Mouse (Mus musculus) kidney, embryonic 15.5 days (tissue): ENCODE data around the gene Spag8. TPM values are rescaled to one million over a fixed set of nuclear protein-coding genes. Genes with fewer than 3 reads are reported as not detected.

ENCODE experiments used
- ATAC-seq: fragments of 200-750 bp; cut with Nextera tagmentation; replicated peaks from 2 replicates; pipeline ENCODE4 v1.8.0; 2017; ENCODE audit warnings: moderate TSS enrichment; ENCODE audit not compliant: low FRiP score
- H3K27ac ChIP-seq: fragments of 300-500 bp; sonication (generic); 2 replicates; pipeline ENCODE4 v1.5.1; 2015; ENCODE audit warnings: mild to moderate bottlenecking, inconsistent platforms
- H3K27me3 ChIP-seq: fragments of 300-500 bp; sonication (generic); 2 replicates; pipeline ENCODE4 v1.6.1; 2015; ENCODE audit warnings: inconsistent platforms
- H3K36me3 ChIP-seq: fragments of 300-500 bp; sonication (generic); 2 replicates; pipeline ENCODE4 v1.6.1; 2015; ENCODE audit warnings: inconsistent platforms
- H3K4me1 ChIP-seq: fragments of 300-500 bp; sonication (generic); 2 replicates; pipeline ENCODE4 v1.6.1; 2015; ENCODE audit warnings: inconsistent platforms
- H3K4me2 ChIP-seq: fragments of 300-500 bp; sonication (generic); 2 replicates; pipeline ENCODE4 v1.6.1; 2015; ENCODE audit warnings: moderate library complexity, mild to moderate bottlenecking, inconsistent platforms
- H3K4me3 ChIP-seq: fragments of 300-500 bp; sonication (generic); replicated peaks from 2 replicates; pipeline ENCODE4 v1.5.1; 2015; ENCODE audit warnings: mild to moderate bottlenecking, inconsistent platforms
- H3K9ac ChIP-seq: fragments of 300-500 bp; sonication (generic); 2 replicates; pipeline ENCODE4 v1.6.1; 2015; ENCODE audit warnings: mild to moderate bottlenecking, inconsistent platforms
- H3K9me3 ChIP-seq: fragments of 300-500 bp; sonication (generic); replicated peaks from 2 replicates; pipeline ENCODE4 v1.6.1; 2016; ENCODE audit warnings: inconsistent platforms
- WGBS: fragments of 180-500 bp; shearing (Covaris S2); methylation state at CpG from one replicate; pipeline ENCODE4 v1.1.7; 2015; ENCODE audit warnings: mixed read lengths; 5-methylcytosine and 5-hydroxymethylcytosine counted together
- polyA plus RNA-seq: library from polyadenylated mRNA; unstranded; fragments of >200 nt; fragmentation: Nextera tagmentation; extraction: Ambion mirVana; gene quantifications from 2 replicates; pipeline ENCODE4 v1.2.1, GENCODE M21; 2015

Gene Spag8
- polyA plus RNA-seq, 1 experiment from 2014 or later = 1.4 TPM

DNA sequence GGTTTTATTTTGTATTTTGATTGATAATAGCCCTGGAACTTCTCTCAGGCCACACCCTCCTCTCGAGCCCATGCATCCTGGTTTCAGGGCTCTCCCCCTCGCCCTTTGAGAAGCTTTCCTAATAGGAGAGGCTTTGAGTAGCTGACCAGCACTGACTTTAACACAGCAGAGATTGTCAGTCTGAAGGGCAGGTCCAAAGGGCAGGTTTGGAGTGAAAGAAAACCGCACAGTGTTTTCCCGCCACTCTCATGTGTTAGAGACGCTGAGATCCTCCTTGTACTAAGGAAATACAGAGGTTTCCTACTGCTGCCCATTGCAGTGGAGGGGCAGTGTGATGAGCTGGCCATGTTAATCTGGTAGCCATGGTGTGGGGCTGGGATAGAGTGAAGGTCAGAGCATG lies 21.6 kb upstream of the Spag8 start:
- Histone ChIP-seq H3K4me1 (peaks cover 9% of the 10 kb centered on the region), H3K36me3 (0 out of 2 replicates have a peak, but pooled peaks cover 12% of the 10 kb centered on the region), H3K9ac (no peak overlapping the region), H3K27me3 (no peaks in the 10 kb centered on the region), H3K4me3 (no peak overlapping the region), H3K27ac (no peak overlapping the region), H3K9me3 (no peaks in the 10 kb centered on the region), H3K4me2 (no peak overlapping the region)
- no peak for ATAC-seq
- WGBS = 69% methylated on average over 5 of the region's 5 CpGs

DNA sequence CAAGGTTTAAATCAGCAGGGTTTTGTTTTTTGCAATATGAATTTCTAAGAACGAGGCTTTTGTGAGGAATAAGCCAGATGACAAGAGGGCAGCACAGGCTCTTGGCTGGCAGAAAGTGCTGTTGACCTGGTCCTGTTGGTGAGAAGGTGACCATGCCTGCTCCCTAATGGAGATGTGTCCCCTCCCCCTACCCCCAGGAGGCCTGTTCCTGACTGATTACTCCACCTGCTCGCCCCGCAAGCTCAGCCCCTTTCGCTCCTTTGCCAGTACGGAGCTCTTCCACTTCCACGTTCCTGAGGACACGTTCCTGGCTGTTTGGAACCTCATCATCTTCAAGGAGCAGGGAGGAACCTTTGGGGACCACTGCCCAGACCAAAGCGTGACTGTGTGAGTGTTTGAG lies 20.3 kb upstream of the Spag8 start:
- peaks cover 17% of the 10 kb centered on the region for H3K4me1 ChIP-seq
- H3K27ac ChIP-seq = no peak overlapping the region
- H3K36me3 ChIP-seq = 0 out of 2 replicates have a peak, but pooled peaks cover 12% of the 10 kb centered on the region
- no peak overlapping the region for H3K4me2 ChIP-seq
- no peak overlapping the region for H3K9ac ChIP-seq
- H3K27me3 ChIP-seq = no peaks in the 10 kb centered on the region
- no peak for ATAC-seq
- H3K9me3 ChIP-seq = no peaks in the 10 kb centered on the region
- WGBS = 82% methylated on average over 8 of the region's 8 CpGs
- no peak overlapping the region for H3K4me3 ChIP-seq

DNA sequence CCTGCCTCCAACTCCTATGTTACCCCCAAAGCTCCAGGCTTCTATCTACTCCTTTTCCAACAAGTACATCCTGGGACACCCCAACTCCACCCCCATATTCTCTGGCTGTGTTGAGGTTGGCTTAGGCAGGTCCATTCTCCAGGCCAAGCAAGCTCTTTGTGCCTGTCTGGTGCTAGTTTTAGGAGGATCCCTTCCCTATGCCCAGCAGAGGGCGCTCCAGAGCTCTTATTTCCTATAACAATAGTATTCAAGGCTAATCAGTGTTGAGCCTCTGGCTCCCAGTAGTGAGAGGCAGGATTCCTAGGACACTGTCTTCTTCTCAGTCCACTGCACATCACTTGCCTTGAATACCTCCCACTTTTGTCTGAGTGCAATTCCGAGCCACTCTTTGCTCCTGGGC lies 18.7 kb upstream of the Spag8 start:
- H3K9ac ChIP-seq = no peak overlapping the region
- H3K4me2 ChIP-seq = no peak overlapping the region
- H3K27me3 ChIP-seq = peaks cover 8% of the 10 kb centered on the region; the same call in 1 of the 2 replicates
- H3K36me3 ChIP-seq = 0 out of 2 replicates have a peak, but pooled peaks cover 12% of the 10 kb centered on the region
- H3K27ac ChIP-seq = no peak overlapping the region
- no peak for ATAC-seq
- no peak overlapping the region for H3K4me3 ChIP-seq
- H3K4me1 ChIP-seq = peaks cover 21% of the 10 kb centered on the region
- H3K9me3 ChIP-seq = no peaks in the 10 kb centered on the region
- WGBS = 11% methylated on average over 2 of the region's 2 CpGs

DNA sequence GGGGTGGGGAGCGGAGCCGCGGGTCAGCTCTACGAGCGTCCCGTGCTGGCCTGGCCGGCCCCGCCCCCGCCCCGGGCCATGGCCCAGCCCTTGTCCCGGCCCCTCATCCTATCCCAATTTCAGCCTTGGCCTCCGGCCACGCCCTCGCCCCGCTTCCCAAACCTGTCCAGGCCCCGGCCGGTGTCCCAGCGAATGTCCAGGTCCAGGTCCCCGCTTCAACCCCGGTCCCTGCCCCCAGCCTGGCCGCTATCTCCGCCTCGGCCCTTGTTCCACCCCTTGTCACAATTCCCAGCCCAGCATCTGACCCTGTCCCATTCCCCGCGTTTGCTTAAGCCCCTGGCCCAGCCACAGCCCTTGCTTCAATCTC lies 16.0 kb upstream of the Spag8 start:
- WGBS = under 1% methylated on average over 22 of the region's 25 CpGs
- Histone ChIP-seq H3K4me1 (peaks cover 21% of the 10 kb centered on the region), H3K9me3 (no peaks in the 10 kb centered on the region), H3K9ac (peak overlapping the region; percentile 78), H3K27me3 (peaks cover 25% of the 10 kb centered on the region), H3K4me3 (peak overlapping the region; percentile 75), H3K4me2 (peak overlapping the region; percentile 82), H3K36me3 (0 out of 2 replicates have a peak, but pooled peaks cover 4% of the 10 kb centered on the region), H3K27ac (peak overlapping the region; percentile 68)
- peak; percentile 89 for ATAC-seq

GRCm38 (mm10) chr4:43668782-43669427 lies 15.5 kb upstream of the Spag8 start, which contains the start of the genes Tmem8b and Fam221b:
TSS of gene Tmem8b (plus strand) at chr4:43668971.
TSS of gene Fam221b (minus strand) at chr4:43669145.
- ATAC-seq = peak; percentile 94
- H3K4me2 ChIP-seq = peak within 1 kb of the TSS; percentile 82
- no peaks in the 10 kb centered on the region for H3K36me3 ChIP-seq
- H3K9ac ChIP-seq = peak within 1 kb of the TSS; percentile 78
- peaks cover 21% of the 10 kb centered on the region for H3K4me1 ChIP-seq
- H3K27ac ChIP-seq = peak within 1 kb of the TSS; percentile 68
- peak within 1 kb of the TSS; percentile 75 for H3K4me3 ChIP-seq
- WGBS = 2% methylated on average over 38 of the region's 41 CpGs
- H3K9me3 ChIP-seq = no peaks in the 10 kb centered on the region
- H3K27me3 ChIP-seq = peaks cover 27% of the 10 kb centered on the region

GRCm38 (mm10) chr4:43666412-43666811 lies 13.0 kb upstream of the Spag8 start:
- H3K9me3 ChIP-seq = no peaks in the 10 kb centered on the region
- no peak overlapping the region for H3K9ac ChIP-seq
- no peak overlapping the region for H3K4me3 ChIP-seq
- no peak for ATAC-seq
- no peaks in the 10 kb centered on the region for H3K36me3 ChIP-seq
- H3K4me2 ChIP-seq = no peak overlapping the region
- H3K4me1 ChIP-seq = peaks cover 17% of the 10 kb centered on the region
- no peak overlapping the region for H3K27ac ChIP-seq
- 24% methylated on average over 4 of the region's 4 CpGs for WGBS
- H3K27me3 ChIP-seq = peaks cover 50% of the 10 kb centered on the region

DNA sequence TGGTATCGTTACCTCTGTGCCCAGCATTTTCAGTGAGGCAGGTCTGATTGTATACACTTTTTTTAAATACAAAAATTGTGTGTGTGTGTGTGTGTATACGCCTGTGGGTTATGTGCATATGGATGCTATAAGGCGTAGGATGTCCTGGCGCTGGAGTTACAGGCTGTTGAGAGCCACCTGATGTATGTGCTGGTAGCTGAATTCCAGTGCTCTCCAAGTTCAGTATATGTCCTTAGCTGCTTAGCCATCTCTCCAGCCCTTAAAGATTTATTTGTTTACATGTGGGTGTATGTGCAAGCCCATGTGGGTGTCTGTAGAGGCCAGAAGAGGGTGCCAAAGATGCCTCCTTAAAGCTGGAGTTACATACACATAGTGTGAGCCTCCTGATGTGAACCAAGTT lies 3.8 kb upstream of the Spag8 start:
- Histone ChIP-seq H3K4me1 (peaks cover 23% of the 10 kb centered on the region), H3K4me3 (peak overlapping the region; percentile 77), H3K9ac (no peak overlapping the region), H3K9me3 (no peaks in the 10 kb centered on the region), H3K27ac (no peak overlapping the region), H3K36me3 (no peaks in the 10 kb centered on the region), H3K27me3 (peaks cover 23% of the 10 kb centered on the region), H3K4me2 (peak overlapping the region; percentile 73)
- no peak for ATAC-seq
- 59% methylated on average over 4 of the region's 4 CpGs for WGBS

DNA sequence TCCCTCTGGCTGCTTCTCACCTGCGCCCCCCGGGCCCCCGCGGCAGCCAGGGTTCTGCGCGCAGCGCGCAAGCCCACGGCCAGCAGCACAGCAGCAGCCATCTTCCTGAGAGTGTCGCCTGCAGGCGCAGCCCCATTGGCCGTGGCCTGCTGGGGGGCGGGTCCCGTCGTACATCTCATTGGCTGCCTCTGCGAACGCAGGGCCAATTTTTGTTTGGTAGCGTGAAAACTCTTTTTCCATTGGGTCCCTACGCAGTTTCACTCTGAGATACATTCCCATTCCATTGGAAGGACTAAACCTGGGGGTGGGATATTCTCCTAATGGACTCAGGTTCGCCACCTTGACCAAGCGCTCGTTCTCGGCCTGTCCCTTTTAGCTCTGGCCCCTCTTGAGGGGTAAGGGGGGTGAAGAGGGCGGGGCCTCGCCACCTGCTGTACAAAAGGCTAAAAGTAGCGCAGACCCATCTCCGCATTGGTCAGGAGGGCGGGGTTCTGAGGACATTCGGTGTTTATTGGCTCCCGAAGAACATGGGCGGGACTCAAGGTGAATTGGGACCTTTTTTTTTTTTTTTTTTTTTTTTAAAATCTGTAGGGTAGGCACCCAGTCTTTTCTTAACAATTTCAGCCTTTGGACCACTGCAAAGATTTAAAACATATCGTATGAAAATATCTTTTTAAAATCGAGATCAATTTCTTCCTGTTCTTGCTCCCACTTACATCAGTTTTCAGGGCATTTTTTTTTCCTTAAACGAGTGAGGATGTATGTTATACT lies 3.1 kb upstream of the Spag8 start, which contains the start of gene Hint2:
TSS of gene Hint2 (minus strand) at position 128 of the 771 bp plus-strand sequence.
- 2% methylated on average over 34 of the region's 34 CpGs for WGBS
- H3K36me3 ChIP-seq = no peaks in the 10 kb centered on the region
- H3K9ac ChIP-seq = peak within 1 kb of the TSS; percentile 87
- H3K27ac ChIP-seq = peak within 1 kb of the TSS; percentile 96
- H3K27me3 ChIP-seq = peaks cover 17% of the 10 kb centered on the region
- peak within 1 kb of the TSS; percentile 77 for H3K4me3 ChIP-seq
- peak; percentile 97 for ATAC-seq
- no peaks in the 10 kb centered on the region for H3K9me3 ChIP-seq
- peak within 1 kb of the TSS; percentile 73 for H3K4me2 ChIP-seq
- H3K4me1 ChIP-seq = peaks cover 23% of the 10 kb centered on the region

DNA sequence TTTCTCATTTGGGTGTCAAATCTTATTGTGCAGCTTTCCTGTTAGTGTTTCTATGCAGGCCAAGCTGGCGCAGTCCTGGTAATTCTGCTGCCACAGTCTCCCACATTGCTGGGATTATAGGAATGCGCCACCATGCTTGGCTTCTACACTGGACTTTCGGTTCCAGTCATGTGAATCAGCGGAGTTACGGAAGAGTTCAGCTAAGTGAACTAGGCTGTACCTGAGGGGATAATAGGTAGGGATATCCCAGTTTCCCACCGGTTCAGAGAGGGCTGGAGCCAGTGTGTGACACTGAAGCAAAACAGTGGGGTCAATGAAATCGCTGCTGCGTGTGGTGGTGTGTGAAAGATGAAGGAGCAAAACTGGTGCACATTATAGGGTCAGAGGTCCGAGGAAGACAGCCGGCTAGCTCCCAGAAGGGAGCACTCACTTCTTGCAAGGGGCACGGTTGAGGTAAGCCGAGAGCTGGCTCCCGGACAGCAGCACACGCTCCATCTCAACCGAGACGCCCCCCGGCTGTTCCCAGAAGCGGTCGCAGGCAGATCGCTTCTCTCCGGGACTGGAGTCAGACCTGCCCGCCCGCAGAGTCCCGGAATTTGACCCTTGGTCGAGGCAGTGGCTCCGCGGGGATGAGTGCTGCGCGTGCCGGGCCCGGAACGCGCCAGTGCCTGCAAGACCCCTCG lies 2.4 kb upstream of the Spag8 start:
- Histone ChIP-seq H3K4me3 (peak overlapping the region; percentile 77), H3K9me3 (no peaks in the 10 kb centered on the region), H3K27me3 (peaks cover 10% of the 10 kb centered on the region; the same call in 1 of the 2 replicates), H3K36me3 (peaks cover under 1% of the 10 kb centered on the region; the same call in 1 of the 2 replicates), H3K9ac (peak overlapping the region; percentile 87), H3K4me2 (peak overlapping the region; percentile 73), H3K4me1 (peaks cover 23% of the 10 kb centered on the region), H3K27ac (peak overlapping the region; percentile 96)
- ATAC-seq = peak; percentile 47
- 5% methylated on average over 34 of the region's 34 CpGs for WGBS

- Histone ChIP-seq H3K4me3 (0 out of 2 replicates have a peak overlapping the region, but pooled peaks have one; percentile 14), H3K9me3 (peaks cover 4% of the 10 kb centered on the region; the same call in 1 of the 2 replicates), H3K36me3 (peaks cover 15% of the 10 kb centered on the region), H3K4me1 (peaks cover 23% of the 10 kb centered on the region), H3K27ac (no peak overlapping the region), H3K27me3 (no peaks in the 10 kb centered on the region), H3K4me2 (no peak overlapping the region), H3K9ac (no peak overlapping the region)
- WGBS = 82% methylated on average over 4 of the region's 4 CpGs
- ATAC-seq = no peak
Measured at GRCm38 (mm10) chr4:43652726-43653125, 668 bp downstream of the Spag8 start.

- Histone ChIP-seq H3K4me3 (no peak overlapping the region), H3K36me3 (peaks cover 15% of the 10 kb centered on the region), H3K27me3 (no peaks in the 10 kb centered on the region), H3K9me3 (peaks cover 4% of the 10 kb centered on the region; the same call in 1 of the 2 replicates), H3K27ac (no peak overlapping the region), H3K4me1 (peaks cover 9% of the 10 kb centered on the region), H3K9ac (no peak overlapping the region), H3K4me2 (no peak overlapping the region)
- 96% methylated on average over 3 of the region's 3 CpGs for WGBS
- ATAC-seq = no peak
Measured at GRCm38 (mm10) chr4:43649783-43650182, 3.6 kb downstream of the Spag8 start.
